Mouse (Mus musculus) liver, embryonic 13.5 days (tissue): ENCODE measurements around the gene Nav2. TPM values are rescaled to one million over a fixed set of nuclear protein-coding genes. Genes with fewer than 3 reads are reported as not detected.

ENCODE experiments used
- polyA plus RNA-seq: library from polyadenylated mRNA; unstranded; fragments of >200 nt; fragmentation: Nextera tagmentation; extraction: Ambion mirVana; gene quantifications from 2 replicates; pipeline ENCODE4 v1.2.1, GENCODE M21; 2015

The Nav2 gene
- polyA plus RNA-seq, 1 experiment from 2014 or later = 1.8 TPM

Other genes starting within 250 kb of the Nav2 start
- gene Zdhhc13, start 119.7 kb upstream of the Nav2 start, polyA plus RNA-seq = 16.4 and 19.8 TPM in 2 replicates
- 1.1 and 3.6 TPM in 2 replicates for gene Csrp3, start 60.7 kb upstream of the Nav2 start, polyA plus RNA-seq
- gene E2f8, start 27.1 kb upstream of the Nav2 start, polyA plus RNA-seq = 25.2 and 33.8 TPM in 2 replicates